Mouse (Mus musculus): ENCODE results near the gene Prkg2.
A peak's percentile ranks its signal among the peaks of the same experiment; 100 is the strongest.

Prkg2 gene

DNA sequence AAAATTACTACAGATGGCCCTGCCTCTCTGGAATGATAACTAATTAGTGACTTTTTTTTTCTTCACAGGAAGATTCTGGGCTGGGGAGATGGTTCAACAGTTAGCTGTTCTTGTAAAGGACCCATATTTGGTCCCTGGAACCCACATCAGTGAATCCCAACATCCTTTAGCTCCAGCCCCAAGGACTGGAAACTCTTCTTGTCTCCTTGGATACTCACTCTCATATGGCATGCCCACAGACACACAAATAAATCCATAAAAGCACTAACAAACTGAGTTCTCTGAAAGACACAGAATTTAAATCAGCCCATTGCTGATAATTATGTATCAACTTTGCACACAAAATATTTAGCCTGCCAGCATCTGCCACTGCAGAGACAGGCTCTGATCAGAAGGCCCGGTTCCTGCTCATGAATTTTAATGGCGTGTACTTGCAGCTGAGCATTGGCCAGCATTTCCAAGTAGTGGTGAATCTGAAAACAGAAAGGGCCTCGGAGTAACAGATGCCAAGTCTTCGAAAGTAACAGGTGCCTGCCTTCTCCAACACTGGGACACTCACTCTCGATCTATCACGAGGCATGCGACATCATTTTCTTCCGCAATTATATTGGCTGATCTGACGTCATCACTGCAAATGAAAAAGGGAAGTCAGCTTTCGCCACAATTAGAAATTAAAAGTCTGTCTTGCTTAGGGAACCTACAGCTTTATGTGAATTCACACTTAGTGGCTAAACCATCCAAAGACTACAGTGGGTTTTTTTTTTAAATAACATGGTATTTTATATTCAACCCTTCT lies 61.1 kb downstream of the Prkg2 start:
- no peak for DNase-seq (ENCODE audit: low read depth)

DNA sequence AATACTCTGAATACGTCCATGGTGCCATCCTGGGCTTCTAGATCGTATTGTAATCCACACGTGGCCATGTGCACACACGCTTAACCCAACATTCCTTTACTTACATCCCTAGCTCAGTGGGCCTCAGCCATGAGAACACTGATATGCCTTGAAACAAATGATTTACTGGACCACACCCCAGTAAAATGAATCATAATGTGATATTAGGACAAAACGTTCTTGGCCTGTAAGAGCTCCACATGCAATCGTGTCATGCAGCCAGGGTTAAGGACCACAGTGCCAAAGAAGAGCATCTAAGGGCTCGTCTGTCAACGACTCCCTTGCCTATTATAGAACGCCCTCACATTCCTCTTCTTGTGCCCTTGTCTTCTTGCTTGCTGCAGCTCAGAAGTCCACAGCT lies 70.5 kb downstream of the Prkg2 start:
- DNase-seq (ENCODE audit: low read depth), result no peak

- no peak for DNase-seq (ENCODE audit: low read depth)
Measured at GRCm38 (mm10) chr5:98965139-98965538, 72.0 kb downstream of the Prkg2 start.

- DNase-seq (ENCODE audit: low read depth), result no peak
Measured at GRCm38 (mm10) chr5:98964367-98964766, 72.8 kb downstream of the Prkg2 start.

DNA sequence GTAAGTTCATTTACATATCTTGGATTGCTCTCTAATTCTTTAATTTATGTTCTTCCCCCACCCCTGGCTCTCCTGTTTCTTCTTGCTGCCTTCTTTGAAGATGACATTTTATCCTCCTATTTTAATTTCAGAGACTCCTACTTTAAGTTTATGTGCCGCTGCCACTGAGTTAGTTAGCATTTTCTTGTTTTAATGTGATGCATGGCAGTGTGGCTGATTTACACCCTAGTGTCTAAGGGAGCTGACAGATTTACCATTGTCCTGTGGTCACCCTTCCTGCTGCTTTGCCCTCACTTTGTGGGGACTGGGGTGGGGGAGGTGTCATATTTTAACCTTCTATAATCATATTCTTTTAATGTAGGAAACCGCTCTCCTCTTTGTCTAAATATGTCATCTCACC lies 74.7 kb downstream of the Prkg2 start:
- no peak for DNase-seq (ENCODE audit: low read depth)

- no peak for DNase-seq (ENCODE audit: low read depth)
Measured at GRCm38 (mm10) chr5:98955576-98955975, 81.6 kb downstream of the Prkg2 start.

GRCm38 (mm10) chr5:98953386-98953785 lies 83.8 kb downstream of the Prkg2 start:
- peak; percentile 42 for DNase-seq (ENCODE audit: low read depth)

- DNase-seq (ENCODE audit: low read depth), result no peak
Measured at GRCm38 (mm10) chr5:98951566-98951965, 85.6 kb downstream of the Prkg2 start.

DNA sequence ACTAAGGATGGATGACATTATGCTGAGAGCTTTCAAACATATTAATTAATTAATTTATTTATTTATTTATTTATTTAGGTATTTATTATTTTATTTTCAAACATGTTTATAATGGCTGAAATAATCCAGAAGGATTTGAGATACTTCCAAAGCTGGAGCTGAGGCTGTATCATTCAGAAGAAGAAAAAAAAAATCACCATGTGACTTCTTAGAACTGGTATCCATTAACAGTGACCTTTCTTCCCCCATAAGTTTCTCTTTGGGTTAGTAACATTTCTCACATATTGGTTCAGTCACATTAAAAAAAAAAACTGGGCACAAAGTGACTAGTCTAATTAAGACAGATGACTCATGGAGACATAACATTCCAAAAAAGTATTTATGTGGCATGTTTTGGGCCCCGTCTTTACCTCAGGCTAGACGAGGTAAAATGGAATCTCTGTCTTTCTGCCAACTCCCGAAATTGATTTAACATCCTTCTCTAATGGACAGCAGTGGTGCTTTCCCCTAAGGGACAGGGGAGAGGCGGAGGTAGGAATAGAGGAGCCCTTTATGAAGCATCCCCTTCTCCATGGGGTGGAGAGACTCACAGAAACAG lies 86.6 kb downstream of the Prkg2 start:
- peak; percentile 90 for DNase-seq (ENCODE audit: low read depth)

DNA sequence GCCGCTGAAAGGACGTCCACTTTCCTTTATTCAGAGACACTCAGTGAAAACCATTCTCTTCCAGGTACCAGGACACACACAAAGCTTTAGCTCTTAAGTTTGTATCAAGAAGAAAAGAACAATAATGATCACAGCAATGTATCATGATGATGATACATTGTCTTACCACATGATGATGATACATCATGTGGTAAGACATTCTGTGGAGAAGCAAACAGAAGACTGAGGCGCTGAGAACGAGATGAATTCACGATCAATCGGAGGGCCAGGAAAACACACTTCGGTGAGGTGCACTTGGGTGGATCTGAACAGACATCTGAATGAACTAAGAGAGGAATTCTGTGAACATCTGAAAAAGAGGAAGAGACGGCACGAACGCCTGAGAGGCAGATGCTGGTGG lies 87.4 kb downstream of the Prkg2 start:
- peak; percentile 49 for DNase-seq (ENCODE audit: low read depth)

GRCm38 (mm10) chr5:98946656-98947055 lies 90.5 kb downstream of the Prkg2 start:
- DNase-seq (ENCODE audit: low read depth), result no peak

DNA sequence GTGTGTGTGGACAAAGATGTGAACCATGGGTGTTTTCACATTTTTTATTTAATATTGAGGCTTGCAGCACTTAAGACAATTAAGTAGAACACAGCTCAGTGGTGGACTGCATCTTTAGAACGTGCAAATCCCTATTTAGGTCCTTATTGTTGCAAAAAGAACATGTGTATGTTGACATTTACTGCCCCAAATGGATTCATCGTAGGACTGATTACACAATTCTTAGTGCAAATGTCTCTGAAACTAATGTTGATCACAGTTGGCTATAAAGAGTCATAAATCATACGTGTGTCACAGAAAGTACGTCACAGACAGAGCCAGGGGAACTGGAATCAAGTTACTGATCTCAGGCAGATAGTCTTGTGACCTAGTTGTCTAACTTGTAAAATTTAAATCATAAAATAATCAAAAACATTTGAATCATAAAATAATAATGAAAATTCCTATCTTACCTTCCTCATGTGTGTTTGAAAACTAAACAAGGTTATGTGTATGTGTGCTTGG lies 91.0 kb downstream of the Prkg2 start:
- DNase-seq (ENCODE audit: low read depth), result peak; percentile 75

GRCm38 (mm10) chr5:98943776-98944175 lies 93.4 kb downstream of the Prkg2 start:
- DNase-seq (ENCODE audit: low read depth), result peak; percentile 87

- DNase-seq (ENCODE audit: low read depth), result peak; percentile 69
Measured at GRCm38 (mm10) chr5:98940731-98941130, 96.4 kb downstream of the Prkg2 start.

GRCm38 (mm10) chr5:98939631-98940208 lies 97.4 kb downstream of the Prkg2 start:
- peak; percentile 38 for DNase-seq (ENCODE audit: low read depth)

DNA sequence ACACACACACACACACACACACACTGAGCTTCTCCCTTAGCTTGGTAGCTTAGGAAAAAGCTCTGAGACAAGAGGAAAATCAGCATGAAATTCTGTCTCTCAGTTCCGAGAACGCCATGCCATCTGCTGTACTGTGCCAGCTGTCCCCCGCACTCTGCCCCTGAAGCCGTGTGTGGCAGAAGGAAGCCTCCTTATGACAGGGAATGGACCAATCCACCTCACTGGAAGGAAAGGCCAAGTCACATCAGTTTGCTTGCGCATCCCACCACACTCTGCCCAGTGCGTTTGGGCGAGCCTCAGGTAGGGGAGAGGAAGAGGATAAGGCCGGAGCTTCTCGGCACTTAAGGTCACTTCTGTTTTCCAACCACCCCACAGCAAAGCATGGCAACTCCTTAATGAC lies 98.0 kb downstream of the Prkg2 start:
- DNase-seq (ENCODE audit: low read depth), result no peak

- no peak for DNase-seq (ENCODE audit: low read depth)
Measured at GRCm38 (mm10) chr5:98937879-98938278, 99.3 kb downstream of the Prkg2 start.

DNA sequence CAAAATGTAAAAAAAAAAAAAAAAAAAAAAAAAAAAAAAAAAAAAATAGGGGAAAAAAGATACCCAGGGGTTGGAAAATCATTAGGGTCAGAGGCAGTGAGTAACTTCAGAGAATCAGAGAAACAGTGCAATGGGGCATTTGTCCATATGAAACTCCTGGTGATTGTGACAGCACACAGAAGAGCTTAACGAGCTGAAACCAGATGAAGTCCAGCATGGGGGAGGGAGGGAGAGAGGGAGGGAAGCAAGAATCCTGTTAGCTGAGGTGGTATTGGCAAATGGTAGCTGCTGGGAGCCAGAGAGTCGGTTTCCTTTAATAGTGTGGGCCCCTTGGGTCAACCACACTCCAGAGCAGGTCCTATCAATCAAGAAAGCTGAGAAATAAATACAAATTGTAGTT lies 100.5 kb downstream of the Prkg2 start:
- DNase-seq (ENCODE audit: low read depth), result peak; percentile 72

DNA sequence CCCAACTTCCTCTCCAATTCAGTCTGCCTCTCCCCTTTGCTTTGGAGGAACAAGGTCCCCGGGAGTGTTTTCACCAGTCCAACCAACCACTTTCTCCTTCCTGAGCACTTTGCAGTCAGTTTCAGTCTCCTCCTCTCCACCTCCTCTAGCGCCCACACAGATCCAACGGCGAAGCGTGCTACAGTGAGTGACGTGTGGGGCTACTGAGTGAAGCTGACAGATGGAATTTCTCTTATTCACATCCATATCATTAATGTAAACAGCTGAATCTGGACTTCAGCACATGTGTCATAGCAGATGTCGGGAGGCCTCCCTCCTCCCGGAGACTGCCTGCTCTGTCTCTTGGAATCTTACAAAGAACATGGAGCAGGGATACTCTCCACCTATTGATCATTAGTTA lies 101.2 kb downstream of the Prkg2 start:
- peak; percentile 93 for DNase-seq (ENCODE audit: low read depth)

GRCm38 (mm10) chr5:98922921-98923320 lies 114.2 kb downstream of the Prkg2 start:
- no peak for DNase-seq (ENCODE audit: low read depth)

DNA sequence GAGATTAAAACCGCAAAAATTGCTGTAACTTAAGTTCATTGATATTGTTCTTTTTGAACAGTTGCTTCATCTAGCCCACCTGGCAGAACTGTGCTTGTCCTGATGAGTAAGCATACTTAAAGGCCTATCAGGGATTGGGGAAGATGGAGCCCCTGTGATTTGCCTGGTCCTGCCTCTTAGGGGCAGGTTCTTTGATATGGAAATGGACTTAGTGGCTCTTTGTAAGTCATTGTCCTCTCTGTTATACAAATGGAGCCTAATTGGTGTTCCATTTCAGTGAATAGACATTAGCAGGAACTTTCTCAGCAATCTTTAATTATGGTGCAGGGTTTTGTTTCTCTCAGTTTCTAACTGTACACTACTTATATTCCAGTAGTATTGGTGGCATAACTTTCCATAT lies 115.5 kb downstream of the Prkg2 start:
- no peak for DNase-seq (ENCODE audit: low read depth)

DNA sequence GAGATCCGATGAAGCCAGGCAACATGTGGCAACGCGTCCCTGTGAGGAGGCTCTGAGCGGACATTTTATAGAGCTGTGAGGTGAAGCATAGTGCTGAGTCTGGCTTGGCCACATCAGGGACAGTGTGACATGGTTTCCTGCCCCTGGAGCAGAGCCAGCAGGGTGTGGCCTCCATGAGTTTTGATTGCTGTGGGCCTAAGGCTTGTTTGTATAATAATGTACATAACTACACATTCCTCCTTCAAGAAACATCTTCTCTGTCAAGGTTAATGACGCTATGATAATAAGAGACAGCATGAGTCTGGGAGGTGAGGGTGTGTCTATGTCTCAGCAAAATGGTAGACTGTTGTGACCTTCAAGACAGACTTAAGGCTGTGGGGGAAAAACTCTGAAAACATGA lies 118.4 kb downstream of the Prkg2 start:
- no peak for DNase-seq (ENCODE audit: low read depth)

- DNase-seq (ENCODE audit: low read depth), result peak; percentile 82
Measured at GRCm38 (mm10) chr5:98902339-98902738, 134.8 kb downstream of the Prkg2 start.
